Mouse (Mus musculus) olfactory bulb, adult 2 months (tissue): ENCODE results near the gene Ubr3.

ENCODE experiments used
- CTCF ChIP-seq: fragments of 200-500 bp; IDR thresholded peaks from 2 replicates; pipeline ENCODE4 v1.5.1; 2012; ENCODE audit warnings: low read depth, mild to moderate bottlenecking, low read length, moderate library complexity; ENCODE audit not compliant: insufficient read depth
- POLR2A ChIP-seq: fragments of 200-500 bp; IDR thresholded peaks from 2 replicates; pipeline ENCODE4 v1.6.1; 2012; ENCODE audit warnings: mild to moderate bottlenecking, low read depth, low read length, moderate library complexity; ENCODE audit not compliant: insufficient read depth

DNA sequence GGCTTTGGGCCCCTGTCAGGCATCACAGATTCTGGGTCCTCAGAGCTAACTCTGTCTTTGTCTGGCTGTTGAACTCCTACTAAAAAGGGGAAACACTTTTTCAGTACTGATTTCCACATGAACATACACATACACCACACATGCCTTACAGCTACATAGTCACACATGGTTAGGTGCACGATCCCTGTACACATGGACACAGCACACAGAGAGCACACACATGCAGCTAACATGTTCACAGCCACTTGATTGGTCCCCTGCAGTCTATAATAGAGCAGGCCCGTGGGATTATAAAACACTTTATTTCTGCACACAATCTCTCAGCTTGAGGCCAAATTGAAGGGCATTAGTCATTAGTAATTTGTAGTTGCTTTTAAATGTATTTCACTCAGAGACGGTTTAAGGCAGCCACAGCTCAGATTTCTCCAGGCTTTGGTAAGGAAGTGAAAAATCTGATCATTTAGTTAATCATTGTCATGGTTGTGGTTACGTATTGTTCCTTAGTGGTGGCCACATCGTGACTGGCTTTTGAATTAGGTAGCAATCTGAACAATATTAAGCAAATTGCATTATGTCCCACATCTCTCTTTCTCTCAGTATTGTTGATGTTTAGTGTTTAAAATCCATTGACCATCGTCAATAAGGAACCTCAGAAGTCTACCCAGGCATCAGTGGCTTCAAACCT is 169.4 kb downstream of the Ubr3 start:
- TF ChIP-seq CTCF (no peak), POLR2A (no peak)
